Mouse (Mus musculus): ENCODE results near the gene Gm9887. TPM values are rescaled to one million over a fixed set of nuclear protein-coding genes. Genes with fewer than 3 reads are reported as not detected.
A peak's percentile ranks its signal among the peaks of the same experiment; 100 is the strongest.
"Not testable (repeated sequence)": the region's sequence is repeated elsewhere in the genome, so short reads cannot be mapped to it uniquely, and the experiment has no call there.

The Gm9887 gene
- total RNA-seq, 2 experiments from 2014 or later, result 0.96 to 1.5 TPM

DNA sequence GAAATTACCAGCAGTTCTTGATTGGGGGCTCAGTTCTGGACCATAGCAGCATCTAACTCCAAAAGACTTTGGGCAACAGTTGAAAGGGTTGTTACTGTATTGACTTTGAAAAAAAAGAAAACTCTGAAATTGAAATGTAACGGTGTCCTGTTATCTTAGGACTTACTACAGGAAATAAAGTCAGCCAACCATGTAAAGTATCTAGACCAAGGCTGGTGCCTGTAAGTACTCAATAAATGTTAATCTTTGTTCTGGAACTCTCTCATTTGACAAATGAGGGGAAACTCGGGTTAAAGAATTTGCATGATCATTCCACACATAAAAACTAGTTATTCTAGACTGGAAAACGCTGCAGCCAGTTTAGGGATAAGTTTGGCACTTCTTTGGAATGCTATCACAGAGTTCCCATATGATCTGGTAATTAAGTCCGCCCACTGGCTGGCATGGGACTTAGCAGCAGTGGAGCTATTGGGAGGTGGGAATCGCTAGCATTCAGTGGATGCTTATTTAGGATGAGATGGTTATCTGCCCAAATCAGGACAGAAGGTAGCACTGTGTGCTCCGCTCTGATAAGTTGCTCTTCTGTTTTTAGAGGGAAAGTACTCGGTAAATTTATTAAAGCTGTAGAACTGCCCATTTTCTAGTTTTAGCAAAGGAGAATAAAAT, 17.1 kb upstream of the Gm9887 start:
- intact Hi-C loops (cut with DNase I), result no loop called here
- peak; percentile 6 to 37 for DNase-seq (ENCODE audit: low spot score in 2 of 2)

DNA sequence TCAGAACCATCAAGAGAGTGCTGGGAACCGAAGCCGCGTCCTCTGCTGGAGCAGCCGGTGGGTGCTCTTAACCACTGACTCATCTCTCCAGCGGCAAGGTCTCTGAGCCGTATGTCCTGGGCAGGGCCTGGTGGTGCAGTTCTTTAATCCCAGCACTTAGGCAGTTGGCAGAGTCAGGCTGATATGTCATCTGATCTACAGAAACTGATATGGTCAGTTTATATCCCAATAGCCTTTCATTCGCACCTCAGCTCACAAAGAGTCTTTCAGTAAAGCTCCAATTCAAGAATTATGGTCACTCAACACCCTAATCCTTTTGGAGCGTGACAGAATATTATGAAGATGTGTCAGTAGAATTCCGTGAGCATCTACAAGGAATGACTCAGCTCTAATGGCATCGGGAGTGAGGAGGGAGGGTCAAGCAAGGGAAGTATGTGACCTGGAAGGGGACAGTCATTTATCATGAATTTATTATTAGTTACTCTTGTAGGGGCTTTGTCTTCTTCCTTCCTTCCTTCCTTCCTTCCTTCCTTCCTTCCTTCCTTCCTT, 16.1 kb upstream of the Gm9887 start:
- DNase-seq (ENCODE audit: low spot score in 2 of 2), result no peak
- intact Hi-C loops (cut with DNase I), result no loop called here

DNA sequence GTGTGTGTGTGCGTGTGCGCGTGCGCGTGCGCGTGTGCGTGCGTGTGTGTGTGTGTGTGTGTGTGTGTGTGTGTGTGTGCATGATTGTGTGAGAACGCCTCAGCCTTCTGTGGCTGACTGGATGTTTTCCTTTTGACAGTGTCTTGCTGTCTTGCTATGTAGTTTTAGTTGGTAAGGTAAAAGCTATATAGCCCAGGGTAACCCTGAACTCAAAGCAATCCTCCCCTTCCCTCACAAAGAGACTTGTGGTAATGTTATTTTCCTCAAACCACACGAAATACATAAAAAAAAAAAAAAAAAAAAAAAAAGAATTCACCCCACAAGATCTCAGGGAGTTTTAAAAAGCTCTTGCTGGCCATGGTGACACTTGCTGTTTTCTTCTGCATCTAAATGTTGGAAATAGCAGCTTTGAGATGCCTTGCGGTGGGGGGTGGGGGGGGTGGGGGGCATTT, 14.0 kb upstream of the Gm9887 start:
- DNase-seq (ENCODE audit: low spot score in 2 of 2); intact Hi-C loops (cut with DNase I): not testable (repeated sequence)

DNA sequence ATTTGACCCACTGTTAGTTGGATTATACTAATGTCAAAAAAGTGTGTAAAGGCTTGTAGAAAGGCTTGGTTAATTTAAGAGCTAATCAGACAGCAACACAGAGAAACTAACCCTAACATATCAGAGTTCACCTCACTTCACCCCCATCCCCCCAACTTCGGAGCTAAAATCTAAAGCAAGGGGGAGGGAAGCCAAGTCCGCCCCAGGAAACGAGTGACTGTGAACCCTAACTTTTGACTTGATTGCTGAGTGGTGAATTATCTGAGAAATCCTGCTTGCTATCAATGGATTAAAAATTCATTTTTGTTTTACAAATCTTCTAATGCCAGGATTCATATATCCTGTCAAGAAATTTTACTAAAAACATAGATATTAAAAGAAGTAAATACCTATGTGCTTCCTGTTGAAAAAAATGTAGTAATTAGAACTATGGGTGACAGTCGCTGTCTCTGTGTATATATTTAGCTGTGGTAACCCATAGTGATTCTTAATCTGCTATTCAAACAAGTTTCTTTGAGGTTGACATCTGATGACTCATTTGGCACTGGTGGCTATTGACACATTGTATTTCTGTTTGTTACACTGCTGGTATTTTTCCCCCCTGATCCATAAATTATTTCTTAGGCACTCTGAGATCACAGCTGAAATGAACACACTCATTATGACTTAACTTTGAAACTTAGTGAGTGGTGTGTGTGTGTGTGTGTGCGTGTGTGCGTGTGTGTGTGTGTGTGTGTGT, 13.5 kb upstream of the Gm9887 start:
- intact Hi-C loops (cut with DNase I), result no loop called here

DNA sequence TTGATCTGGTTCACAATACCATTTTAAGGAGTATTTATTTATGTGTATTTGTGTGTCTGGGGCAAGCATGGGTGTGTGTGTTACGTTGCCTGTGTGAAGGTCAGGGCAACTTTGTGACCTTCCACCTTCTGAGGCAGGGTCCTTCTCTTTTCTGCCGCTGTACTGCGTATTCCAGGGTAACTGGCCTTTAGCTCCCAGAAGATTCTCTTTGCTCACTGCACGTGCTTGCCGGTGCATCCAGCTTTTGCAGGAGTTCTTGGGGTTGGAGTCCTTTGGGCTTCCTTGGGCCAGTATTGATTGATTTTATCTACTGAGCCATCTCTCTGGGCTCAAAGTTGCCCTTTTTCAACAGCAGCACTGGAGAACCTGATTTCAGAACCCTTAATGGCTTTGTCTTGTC, 12.3 kb upstream of the Gm9887 start:
- intact Hi-C loops (cut with DNase I), result no loop called here
- DNase-seq (ENCODE audit: low spot score in 2 of 2), result no peak

More for the DNA sequence above, 13.5 kb upstream of the Gm9887 start:
- no peak for DNase-seq (ENCODE audit: low spot score in 2 of 2)

DNA sequence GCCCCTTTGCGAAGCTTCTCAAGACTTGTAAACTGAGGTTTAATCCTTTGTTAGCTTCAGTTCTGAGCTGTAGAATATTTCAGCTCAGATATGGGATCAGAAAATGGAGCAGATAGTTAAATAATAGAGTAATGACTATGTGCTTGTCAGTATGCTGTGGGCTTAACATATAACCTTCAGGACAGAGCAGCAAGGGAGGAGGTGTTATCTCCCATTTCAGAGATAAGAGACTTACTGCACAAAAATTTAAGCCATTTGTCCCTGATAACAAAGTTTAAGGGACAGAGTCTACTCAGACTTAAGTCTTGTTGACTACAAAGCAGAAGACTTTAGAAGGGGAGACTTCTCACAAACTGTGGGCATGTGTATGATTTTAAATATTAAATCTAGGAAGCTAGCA, 10.6 kb upstream of the Gm9887 start:
- no peak for DNase-seq (ENCODE audit: low spot score in 2 of 2)
- intact Hi-C loops (cut with DNase I), result no loop called here

DNA sequence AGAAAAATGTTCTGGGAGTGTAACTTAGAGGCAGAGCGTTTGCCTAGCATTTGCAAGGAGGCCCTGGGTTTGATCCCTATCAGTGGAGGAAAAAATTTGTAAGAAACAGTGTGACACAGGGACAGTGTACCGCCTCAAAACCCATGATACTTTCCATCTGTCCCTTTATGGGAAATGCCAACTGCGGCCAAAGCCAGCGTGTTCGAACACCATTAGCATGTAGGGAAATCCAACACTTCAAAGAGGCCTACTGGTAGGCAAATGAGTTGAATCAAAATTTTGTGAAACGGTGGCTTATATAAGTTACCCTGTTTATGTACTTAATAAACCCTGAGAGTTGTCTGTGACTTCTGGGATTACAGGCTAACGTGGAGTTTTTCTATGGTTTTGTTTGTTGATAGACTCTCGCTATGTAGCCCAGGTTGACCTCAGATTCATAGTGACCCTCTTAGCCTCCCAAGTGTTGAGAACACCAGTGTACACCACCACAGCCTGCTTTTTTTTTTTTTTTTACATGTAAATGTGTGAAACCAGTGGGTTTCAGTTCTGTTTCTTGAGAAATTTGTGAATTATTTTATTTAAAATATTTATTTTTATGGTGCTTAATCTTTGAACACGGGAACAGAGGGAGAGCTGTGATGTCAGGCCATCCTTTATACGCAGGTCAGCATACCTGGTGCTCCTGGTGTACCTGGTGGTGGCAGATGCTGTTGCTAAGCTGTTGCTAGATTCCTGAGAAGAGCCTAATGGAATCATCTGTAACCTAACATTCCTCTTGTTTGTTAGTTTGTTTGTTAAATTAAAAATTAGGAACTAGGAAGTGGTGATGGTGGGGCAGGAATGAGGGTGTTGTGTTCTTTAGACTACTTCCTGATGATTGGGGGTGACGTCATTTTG, 6.5 kb upstream of the Gm9887 start:
- intact Hi-C loops (cut with DNase I), result no loop called here

DNA sequence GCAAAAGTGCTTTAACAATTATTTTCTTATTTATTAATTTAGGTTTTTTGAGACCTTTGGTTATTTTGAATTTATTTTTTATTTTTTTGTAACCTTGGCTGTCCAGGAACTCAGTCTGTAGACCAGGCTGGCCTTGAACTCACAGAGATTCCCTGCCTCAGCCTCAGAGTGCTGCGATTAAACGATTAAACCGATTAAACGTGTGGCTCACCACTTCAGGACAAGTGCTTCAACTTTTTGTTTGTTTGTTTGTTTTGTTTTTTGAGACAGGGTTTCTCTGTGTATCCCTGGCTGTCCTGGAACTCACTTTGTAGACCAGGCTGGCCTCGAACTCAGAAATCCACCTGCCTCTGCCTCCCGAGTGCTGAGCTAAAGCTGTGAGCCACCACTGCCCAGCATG, 5.4 kb upstream of the Gm9887 start:
- intact Hi-C loops (cut with DNase I); DNase-seq (ENCODE audit: low spot score in 2 of 2): not testable (repeated sequence)

More for the DNA sequence above, 6.5 kb upstream of the Gm9887 start:
- no peak for DNase-seq (ENCODE audit: low spot score in 2 of 2)

DNA sequence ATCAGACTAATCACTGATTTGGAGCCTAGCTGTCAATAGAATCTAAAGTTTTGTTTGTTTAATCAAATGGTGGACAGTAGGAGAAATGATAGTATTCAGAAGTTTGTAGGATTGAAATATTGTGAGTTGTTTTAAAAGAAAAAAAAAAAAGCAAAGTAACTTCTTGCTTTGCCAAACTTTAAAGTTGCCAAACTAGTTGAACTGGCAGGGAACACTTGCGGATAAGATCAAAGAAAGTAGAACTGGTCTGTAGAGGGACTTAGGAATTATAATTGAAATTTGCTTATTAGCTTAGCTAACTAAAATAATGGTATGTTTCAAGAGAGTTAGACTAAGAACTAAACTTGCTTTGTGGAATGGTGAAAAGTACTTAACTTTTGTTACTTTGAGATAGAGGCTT, 4.9 kb upstream of the Gm9887 start:
- DNase-seq (ENCODE audit: low spot score in 2 of 2), result no peak
- intact Hi-C loops (cut with DNase I), result no loop called here

DNA sequence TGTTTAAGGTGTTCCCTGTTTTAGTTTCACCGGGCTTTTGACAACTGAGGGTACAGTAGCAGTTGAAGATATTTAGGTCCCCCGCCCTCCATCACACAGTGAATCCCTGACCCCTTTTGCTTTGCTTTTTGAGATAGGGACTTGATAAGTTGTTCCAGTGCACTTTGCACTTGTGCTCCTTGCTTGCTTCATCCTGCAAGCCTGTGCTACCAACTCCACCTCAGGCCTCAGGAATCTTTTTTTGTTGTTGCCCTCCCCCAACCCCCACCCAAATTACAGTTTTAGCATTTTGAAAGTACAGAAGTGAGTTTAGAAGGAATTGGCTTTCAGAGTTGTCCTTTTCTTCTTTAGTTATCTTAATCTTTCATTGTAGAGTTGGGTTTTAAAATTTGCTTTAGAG, 3.9 kb upstream of the Gm9887 start:
- DNase-seq (ENCODE audit: low spot score in 2 of 2), result no peak
- intact Hi-C loops (cut with DNase I), result no loop called here

DNA sequence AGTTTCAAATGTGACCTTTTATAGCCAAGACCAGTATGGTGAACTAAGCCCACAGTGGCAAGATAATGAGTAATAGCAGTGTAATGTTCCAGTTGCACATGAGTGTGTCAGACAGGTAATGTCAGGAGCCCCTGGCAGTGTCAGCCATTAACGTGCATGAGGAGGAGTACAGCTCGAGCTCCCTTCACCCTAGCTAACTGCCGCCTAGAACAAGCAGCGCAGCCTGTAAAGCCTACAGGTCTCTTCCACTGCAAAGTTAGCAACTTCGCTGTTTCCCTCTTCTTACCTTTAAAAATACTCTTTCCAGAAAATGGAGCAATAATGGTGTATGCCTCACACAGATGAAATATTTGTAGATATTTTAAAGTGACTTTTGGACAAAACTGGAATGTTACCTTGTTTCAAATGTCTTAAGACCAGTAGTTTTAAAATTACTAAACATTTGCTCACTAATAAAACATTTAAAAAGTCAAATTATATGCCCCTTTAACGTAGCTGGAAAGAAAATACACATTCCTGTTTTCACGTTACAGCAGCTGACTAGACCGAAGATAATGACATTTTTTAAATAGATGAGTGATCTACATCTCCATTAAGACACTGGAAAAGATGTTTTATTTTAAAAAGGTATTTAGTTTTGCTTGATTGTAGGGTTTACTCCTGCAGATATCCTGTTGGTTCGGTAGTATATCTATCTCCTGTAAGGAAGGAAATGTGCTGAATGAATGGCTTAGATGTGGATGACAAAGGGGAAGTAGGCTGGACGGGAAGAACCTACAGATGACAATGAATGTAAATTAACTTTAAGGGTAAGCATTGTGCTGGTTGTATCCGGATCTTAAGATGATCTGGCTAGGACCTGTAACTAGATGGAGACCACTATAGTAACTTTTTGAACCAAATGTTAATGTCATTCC, 1.9 kb upstream of the Gm9887 start:
- no peak for DNase-seq (ENCODE audit: low spot score in 2 of 2)
- intact Hi-C loops (cut with DNase I), result loop anchor here (2.0 to 5.0 kb wide), 4 partner anchors 83 to 308 kb away; partner anchors contain the start of genes Sos2 and Vcpkmt

DNA sequence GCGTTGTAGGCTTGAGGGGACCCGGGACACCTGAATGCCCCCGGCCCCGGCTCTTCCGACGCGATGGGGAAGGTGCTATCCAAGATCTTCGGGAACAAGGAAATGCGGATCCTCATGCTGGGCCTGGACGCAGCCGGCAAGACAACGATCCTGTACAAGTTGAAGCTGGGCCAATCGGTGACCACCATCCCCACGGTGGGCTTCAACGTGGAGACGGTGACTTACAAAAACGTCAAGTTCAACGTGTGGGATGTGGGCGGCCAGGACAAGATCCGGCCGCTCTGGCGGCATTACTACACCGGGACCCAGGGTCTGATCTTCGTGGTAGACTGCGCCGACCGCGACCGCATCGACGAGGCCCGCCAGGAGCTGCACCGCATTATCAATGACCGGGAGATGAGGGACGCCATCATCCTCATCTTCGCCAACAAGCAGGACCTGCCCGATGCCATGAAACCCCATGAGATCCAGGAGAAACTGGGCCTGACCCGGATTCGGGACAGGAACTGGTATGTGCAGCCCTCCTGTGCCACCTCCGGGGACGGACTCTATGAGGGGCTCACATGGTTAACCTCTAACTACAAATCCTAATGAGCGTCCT, 573 bp upstream of the Gm9887 start:
- intact Hi-C loops (cut with DNase I), result loop anchor here (1.0 to 5.0 kb wide), 5 partner anchors 84 to 309 kb away; partner anchors contain the start of genes Sos2 and Vcpkmt
- DNase-seq (ENCODE audit: low spot score in 2 of 2), result peak; percentile 9 to 11

DNA sequence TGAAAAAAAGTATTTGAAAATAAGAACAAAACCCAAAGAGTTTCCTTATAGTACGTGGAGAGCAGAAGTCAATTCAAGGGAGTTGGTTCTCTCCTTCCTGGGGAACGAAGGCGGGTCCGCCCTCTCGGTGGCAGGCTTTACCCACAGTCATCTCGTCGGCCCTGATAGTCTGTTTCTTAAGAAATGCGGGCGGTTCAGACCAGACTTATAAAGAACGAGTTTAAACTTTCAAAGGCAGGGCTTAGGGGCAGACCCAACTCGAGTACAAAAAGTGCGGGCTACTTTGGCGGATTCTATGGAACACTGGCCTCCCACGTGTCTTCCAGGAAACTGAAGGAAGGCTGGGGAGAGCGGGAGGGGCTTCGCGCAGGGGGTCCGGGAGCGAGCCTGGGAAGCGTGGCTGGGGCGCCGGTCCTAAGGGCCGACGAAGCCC, 821 bp downstream of the Gm9887 start:
- peak in 1 of 2 experiments; percentile 84 for DNase-seq (ENCODE audit: low spot score in 2 of 2)
- intact Hi-C loops (cut with DNase I), result loop anchor here (5.0 kb wide), 3 partner anchors 86 to 311 kb away; partner anchors contain the start of gene Sos2

DNA sequence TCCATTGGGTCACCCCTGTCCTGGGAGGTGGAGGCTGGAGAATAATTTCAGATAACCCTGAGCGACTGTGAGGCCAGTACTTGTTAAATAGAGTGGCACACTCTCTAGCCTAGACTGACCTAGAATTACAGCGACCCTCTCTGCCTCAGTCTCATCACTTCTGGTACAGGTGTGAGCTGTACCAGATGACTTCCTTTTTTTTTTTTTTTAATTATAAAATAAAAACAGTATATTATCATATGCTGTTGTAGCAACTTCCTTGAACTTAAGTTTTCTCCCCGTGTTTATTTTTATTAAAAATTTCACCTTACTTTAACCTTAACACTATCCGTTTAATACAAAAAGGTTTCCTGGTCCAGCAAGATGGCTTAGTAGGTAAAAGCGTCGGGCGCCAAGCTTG, 1.3 kb downstream of the Gm9887 start:
- intact Hi-C loops (cut with DNase I), result loop anchor here (5.0 kb wide), 3 partner anchors 86 to 311 kb away; partner anchors contain the start of gene Sos2
- no peak for DNase-seq (ENCODE audit: low spot score in 2 of 2)

DNA sequence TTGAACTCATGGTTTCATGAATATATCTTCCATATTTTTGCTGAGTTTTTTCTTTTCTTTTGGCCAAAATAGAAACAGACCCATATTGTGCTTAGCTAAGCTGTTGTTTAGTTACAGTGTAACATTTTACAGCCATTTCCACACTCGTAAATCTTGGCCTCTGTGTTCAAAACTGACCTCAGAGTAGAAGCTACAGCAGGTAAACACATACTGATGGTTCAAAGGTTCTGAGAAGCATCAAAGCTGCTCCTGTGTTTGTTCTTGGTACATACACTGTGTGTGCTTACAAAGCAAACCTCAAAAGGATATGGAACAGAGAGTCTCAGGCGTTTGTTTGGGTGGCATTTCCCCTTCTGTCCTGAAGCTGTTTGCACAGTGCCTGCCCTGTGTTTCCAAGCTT, 4.7 kb downstream of the Gm9887 start:
- no peak for DNase-seq (ENCODE audit: low spot score in 2 of 2)
- intact Hi-C loops (cut with DNase I), result no loop called here

DNA sequence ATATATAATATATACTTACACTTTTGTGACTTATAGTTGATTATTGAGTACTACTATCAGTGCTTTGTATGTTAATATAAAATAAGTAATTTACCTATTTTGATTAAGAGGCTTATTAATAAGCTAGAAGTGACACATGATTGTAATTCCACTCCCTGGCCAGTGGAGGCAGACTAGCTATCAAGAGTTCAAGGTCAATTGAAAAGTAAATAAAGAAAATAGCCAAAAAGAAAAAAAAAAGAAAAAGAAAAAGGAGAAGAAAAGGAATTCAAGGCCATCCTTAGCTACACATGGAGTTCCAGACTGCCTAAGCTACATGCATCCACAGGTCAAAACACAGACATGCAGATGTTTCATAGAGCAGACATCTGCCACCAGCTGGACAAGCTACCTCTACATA, 5.8 kb downstream of the Gm9887 start:
- DNase-seq (ENCODE audit: low spot score in 2 of 2), result no peak
- intact Hi-C loops (cut with DNase I), result no loop called here

DNA sequence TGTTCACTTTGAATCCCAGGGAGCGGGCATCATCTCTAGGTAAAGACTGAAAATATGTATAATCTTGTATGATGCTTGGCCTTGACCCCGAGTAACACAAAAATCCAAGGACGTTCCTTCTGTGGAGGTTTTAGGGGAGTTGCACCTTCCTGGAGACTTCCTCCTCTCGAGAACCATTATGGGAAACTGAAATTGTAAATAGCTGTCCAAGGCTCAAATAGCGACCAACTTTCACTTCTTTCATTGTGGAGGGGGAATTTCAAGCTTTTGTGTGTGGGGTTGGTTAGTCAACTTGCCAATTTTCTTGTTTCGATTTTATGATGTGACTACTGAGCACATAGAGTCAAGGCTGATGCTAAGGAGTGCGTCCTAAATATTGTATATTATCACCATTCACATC, 6.5 kb downstream of the Gm9887 start:
- intact Hi-C loops (cut with DNase I), result no loop called here
- no peak for DNase-seq (ENCODE audit: low spot score in 2 of 2)
